In genomic region chr13:55727839-55728238, GRCm38 (mm10) we compare ENCODE assay signal across 8 mouse cellular contexts. TPM values are rescaled to one million over a fixed set of nuclear protein-coding genes. Genes with fewer than 3 reads are reported as not detected.
DNase-seq lines count a peak whose midpoint lies in the region; ATAC-seq lines count a peak whose summit lies in the region.

No protein-coding gene starts in this region.

- ATAC-seq in megakaryocyte progenitor cell, adult 5-6 weeks (replicated peaks; ENCODE audit: poor library complexity), result peak; percentile 81

- intact Hi-C loops in left cerebral cortex, postnatal 14 days (cut with DNase I), result loop anchor here (2.0 to 5.0 kb wide), 2 partner anchors 36 to 59 kb away; partner anchors contain the start of gene B230219D22Rik

- peak; percentile 55 for DNase-seq in adrenal gland, adult 18-20 months (ENCODE audit: low spot score in 2 of 2)
- DNase-seq in embryo, embryonic 10 days (ENCODE audit: low spot score), result peak; percentile 86
- DNase-seq in gastrocnemius, postnatal 10 days, result peak; percentile 56
- peak; percentile 89 for DNase-seq in induced T-regulatory cell, adult 2 months (ENCODE audit: low read depth)
- peak; percentile 66 to 74 for DNase-seq in left cerebral cortex, postnatal 14 days (ENCODE audit: low spot score in 2 of 2)
- DNase-seq in right cerebral cortex, postnatal 10 days (ENCODE audit: low spot score in 2 of 2), result peak; percentile 74 to 78
- DNase-seq in urinary bladder, postnatal 25 days (ENCODE audit: low spot score), result peak; percentile 50

RNA-seq across cellular contexts. Expression of gene Pcbd2, which starts 0.7 kb away (rescaled TPM):
- 10 to 100 TPM; 75.9 to 84.6 TPM for total RNA-seq in adrenal gland, adult 18-20 months (2021)
- total RNA-seq in gastrocnemius, postnatal 10 days (2021), result 10 to 100 TPM; 25.8 to 30.5 TPM
- 10 to 100 TPM; 22.9 to 23.4 TPM for total RNA-seq in left cerebral cortex, postnatal 14 days (2021)
- 38.6 and 40.9 TPM in 2 replicates for total RNA-seq in megakaryocyte progenitor cell, adult 5-6 weeks (2015)
- total RNA-seq in megakaryocyte progenitor cell, adult 5-6 weeks (2017), result 18.4 and 25.6 TPM in 2 replicates

RNA-seq across cellular contexts. Expression of gene Txndc15, which starts 13.4 kb away (rescaled TPM):
- 10 to 100 TPM; 71.2 to 73.8 TPM for total RNA-seq in adrenal gland, adult 18-20 months (2021)
- total RNA-seq in gastrocnemius, postnatal 10 days (2021), result 10 to 100 TPM; 30.9 to 32.6 TPM
- 10 to 100 TPM; 68.4 to 69.2 TPM for total RNA-seq in left cerebral cortex, postnatal 14 days (2021)
- 27.5 and 27.8 TPM in 2 replicates for total RNA-seq in megakaryocyte progenitor cell, adult 5-6 weeks (2015)
- total RNA-seq in megakaryocyte progenitor cell, adult 5-6 weeks (2017), result 42.2 and 53.1 TPM in 2 replicates

RNA-seq across cellular contexts. Expression of gene B230219D22Rik, which starts 34.9 kb away (rescaled TPM):
- 10 to 100 TPM; 45.9 to 56.8 TPM for total RNA-seq in adrenal gland, adult 18-20 months (2021)
- 10 to 100 TPM; 36.4 to 41.9 TPM for total RNA-seq in gastrocnemius, postnatal 10 days (2021)
- total RNA-seq in left cerebral cortex, postnatal 14 days (2021), result 10 to 100 TPM; 86.0 to 89.1 TPM
- total RNA-seq in megakaryocyte progenitor cell, adult 5-6 weeks (2015), result 65.0 and 76.9 TPM in 2 replicates
- 35.9 and 39.5 TPM in 2 replicates for total RNA-seq in megakaryocyte progenitor cell, adult 5-6 weeks (2017)

RNA-seq across cellular contexts. Expression of gene Catsper3, which starts 56.5 kb away (rescaled TPM):
- total RNA-seq in adrenal gland, adult 18-20 months (2021), result not detected
- under 1 TPM in 1 of 2 experiments, not detected in 1; 0.31 TPM for total RNA-seq in gastrocnemius, postnatal 10 days (2021)
- total RNA-seq in left cerebral cortex, postnatal 14 days (2021), result under 1 TPM; 0.26 to 0.42 TPM
- total RNA-seq in megakaryocyte progenitor cell, adult 5-6 weeks (2015), result 0.37 TPM in 1 of 2 replicates, not detected in the other
- not detected in 2 replicates for total RNA-seq in megakaryocyte progenitor cell, adult 5-6 weeks (2017)

Comparison
In these comparisons a context has a peak if more than half of its experiments do, and no peak if none do; other contexts are left out.
1. Peak in every context shown above with its lines: DNase-seq and ATAC-seq.